Mouse (Mus musculus) liver, postnatal 0 days (tissue): ENCODE measurements around the gene Pde4b. TPM values are rescaled to one million over a fixed set of nuclear protein-coding genes. Genes with fewer than 3 reads are reported as not detected.

Experiments
- ATAC-seq: fragments of 200-750 bp; cut with Nextera tagmentation; 2 replicates; pipeline ENCODE4 v1.8.0; 2017; ENCODE audit warnings: mild to moderate bottlenecking, moderate library complexity
- DNase-seq: peaks from one replicate; pipeline ENCODE4 v3.0.0-alpha.2; 2016
- H3K27ac ChIP-seq: fragments of 300-500 bp; sonication (generic); 2 replicates; pipeline ENCODE4 v1.5.1; 2014; ENCODE audit warnings: antibody characterized with exemption, moderate library complexity, mild to moderate bottlenecking, low read depth
- H3K27me3 ChIP-seq: fragments of 300-500 bp; sonication (generic); 2 replicates; pipeline ENCODE4 v1.6.1; 2014; ENCODE audit warnings: low read length, control low read depth, mixed read lengths; ENCODE audit not compliant: insufficient read depth
- H3K36me3 ChIP-seq: fragments of 300-500 bp; sonication (generic); replicated peaks from 2 replicates; pipeline ENCODE4 v1.6.1; 2014; ENCODE audit warnings: mild to moderate bottlenecking, control low read depth, low read length, moderate library complexity, mixed read lengths; ENCODE audit not compliant: insufficient read depth
- H3K4me1 ChIP-seq: fragments of 300-500 bp; sonication (generic); 2 replicates; pipeline ENCODE4 v1.6.1; 2014; ENCODE audit warnings: antibody characterized with exemption, mild to moderate bottlenecking, control low read depth; ENCODE audit not compliant: insufficient read depth
- H3K4me2 ChIP-seq: fragments of 300-500 bp; sonication (generic); 2 replicates; pipeline ENCODE4 v1.6.1; 2014; ENCODE audit warnings: low read depth, mild to moderate bottlenecking, low read length, moderate library complexity, mixed read lengths
- H3K4me3 ChIP-seq: fragments of 300-500 bp; sonication (generic); 2 replicates; pipeline ENCODE4 v1.5.1; 2014; ENCODE audit warnings: low read depth, low read length
- H3K9ac ChIP-seq: fragments of 300-500 bp; sonication (generic); replicated peaks from 2 replicates; pipeline ENCODE4 v1.6.1; 2014; ENCODE audit warnings: mild to moderate bottlenecking, moderate library complexity
- H3K9me3 ChIP-seq: fragments of 300-500 bp; sonication (generic); 2 replicates; pipeline ENCODE4 v1.6.1; 2016; ENCODE audit warnings: mild to moderate bottlenecking, control low read depth, low read length, mixed read lengths
- CTCF ChIP-seq: sonication (generic); IDR thresholded peaks from 2 replicates; pipeline ENCODE4 v1.5.1; 2016; ENCODE audit warnings: antibody characterized with exemption, low read depth
- EP300 ChIP-seq: IDR thresholded peaks from 2 replicates; pipeline ENCODE4 v1.6.1; 2016; ENCODE audit warnings: antibody characterized with exemption, low read depth, mild to moderate bottlenecking
- WGBS: fragments of 180-500 bp; shearing (Covaris S2); extraction: QIAGEN DNeasy Blood & Tissue Kit; methylation state at CpG from one replicate; pipeline ENCODE4 v1.1.7; 2014; ENCODE audit not compliant: insufficient replicate concordance; 5-methylcytosine and 5-hydroxymethylcytosine counted together
- polyA plus RNA-seq: library from polyadenylated mRNA; unstranded; fragments of >200 nt; fragmentation: Nextera tagmentation; extraction: Ambion mirVana; gene quantifications from 2 replicates; pipeline ENCODE4 v1.2.1, GENCODE M21; 2015

The Pde4b gene
- polyA plus RNA-seq, 1 experiment from 2014 or later = 3.7 TPM

DNA sequence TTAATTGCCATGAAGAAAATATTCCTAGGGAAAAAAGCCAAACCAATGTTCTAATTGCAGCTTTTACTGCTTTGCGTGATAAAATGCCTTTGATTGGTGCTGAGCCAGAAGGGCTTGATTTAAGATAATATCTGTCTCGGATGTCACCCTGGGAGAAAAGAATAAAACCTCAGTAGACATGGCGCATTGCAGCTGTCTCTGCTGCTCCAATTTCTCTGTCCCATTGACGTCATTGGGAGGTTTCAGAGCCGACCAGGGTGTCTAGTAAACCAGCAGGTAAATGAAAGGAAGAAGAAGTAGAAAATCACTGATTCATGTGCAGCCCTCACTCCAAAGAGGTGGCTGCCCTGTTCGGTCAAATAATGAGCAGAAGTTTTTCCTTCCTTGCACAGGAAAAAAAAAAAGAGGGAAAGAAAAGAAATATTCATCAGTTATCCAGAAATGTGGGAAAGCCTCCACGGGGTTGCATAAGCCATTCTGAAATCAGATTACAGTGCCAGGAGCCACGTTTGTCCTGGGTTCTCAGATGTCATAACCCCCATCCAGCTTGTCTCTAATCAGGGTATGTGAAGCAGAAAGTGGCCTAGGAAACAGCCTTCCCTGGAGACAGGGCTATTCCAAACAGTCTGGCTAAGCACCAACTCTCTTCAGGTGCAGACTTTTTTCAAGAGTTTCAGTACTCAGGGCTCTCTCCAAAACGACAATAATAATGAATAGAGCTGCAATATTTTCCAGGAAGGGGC is 344.9 kb downstream of the Pde4b start:
- DNase-seq (no peak), ATAC-seq (no peak)
- 50% methylated on average over 9 of the region's 9 CpGs for WGBS
- no peaks in the 10 kb centered on the region for H3K36me3 ChIP-seq
- H3K9ac ChIP-seq = no peak overlapping the region
- H3K9me3 ChIP-seq = no peaks in the 10 kb centered on the region
- H3K27ac ChIP-seq = no peak overlapping the region
- H3K4me2 ChIP-seq = no peak overlapping the region
- no peaks in the 10 kb centered on the region for H3K4me1 ChIP-seq
- H3K27me3 ChIP-seq = no peaks in the 10 kb centered on the region
- TF ChIP-seq EP300 = no peak
- no peak for TF ChIP-seq CTCF
- no peak overlapping the region for H3K4me3 ChIP-seq

DNA sequence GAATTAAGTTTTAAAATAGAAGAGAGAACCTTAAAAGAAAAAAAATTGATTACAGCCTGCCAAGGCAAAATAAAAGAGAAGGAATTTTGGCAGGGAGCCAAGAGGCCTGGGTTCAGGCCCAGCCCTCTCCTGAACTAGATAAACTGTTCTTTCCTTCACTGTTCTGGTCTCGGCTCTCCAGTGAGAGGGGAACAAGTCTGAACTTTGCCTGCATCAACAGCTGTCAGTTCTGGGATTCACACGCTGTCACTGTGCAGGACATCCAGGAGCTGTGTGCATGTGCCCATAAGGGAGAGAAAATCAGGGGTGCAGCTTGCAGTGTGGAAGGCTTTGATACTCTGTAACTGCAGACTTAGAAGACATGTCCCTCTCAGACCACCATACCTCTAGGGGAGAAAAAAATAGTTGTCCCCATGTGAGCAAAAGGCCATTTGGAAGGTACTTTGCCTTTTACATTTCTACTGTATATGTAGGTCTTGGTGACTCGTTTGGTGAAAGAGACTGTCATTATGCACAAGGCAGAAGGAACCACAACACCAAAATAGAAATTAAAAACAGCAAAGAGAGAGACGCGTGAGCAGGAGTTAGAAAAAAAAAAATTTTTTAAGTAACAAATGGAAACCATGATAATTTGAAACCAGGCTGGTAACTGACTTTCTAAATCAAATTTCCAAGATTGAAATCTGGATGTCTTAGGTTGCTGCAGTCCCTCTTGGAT is 352.2 kb downstream of the Pde4b start:
- Histone ChIP-seq H3K4me3 (no peak overlapping the region), H3K4me1 (no peaks in the 10 kb centered on the region), H3K27ac (no peak overlapping the region), H3K9ac (no peak overlapping the region), H3K36me3 (no peaks in the 10 kb centered on the region), H3K9me3 (no peaks in the 10 kb centered on the region), H3K27me3 (no peaks in the 10 kb centered on the region), H3K4me2 (no peak overlapping the region)
- no peak for DNase-seq
- WGBS = 67% methylated on average over 5 of the region's 5 CpGs
- no peak for ATAC-seq
- no peak for TF ChIP-seq CTCF
- no peak for TF ChIP-seq EP300

DNA sequence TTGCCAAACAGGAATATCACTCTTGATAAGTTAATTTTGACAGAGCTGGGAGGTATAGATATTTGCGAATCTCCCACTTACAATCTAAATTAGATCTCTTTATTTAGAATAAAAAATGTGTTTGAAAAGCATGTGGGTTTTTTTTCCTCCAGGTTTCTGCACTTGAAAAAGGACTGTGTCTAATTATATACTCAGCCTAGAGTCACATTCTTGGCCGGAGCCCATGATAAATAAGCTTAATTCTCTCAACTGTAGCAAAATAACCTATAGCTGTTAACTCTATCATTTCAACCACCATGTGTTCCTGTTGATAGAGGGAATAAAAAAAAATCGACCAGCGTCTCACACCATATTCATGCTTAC is 352.8 kb downstream of the Pde4b start:
- no peak overlapping the region for H3K4me2 ChIP-seq
- DNase-seq (no peak), ATAC-seq (no peak)
- no peak for TF ChIP-seq CTCF
- TF ChIP-seq EP300 = no peak
- no peaks in the 10 kb centered on the region for H3K27me3 ChIP-seq
- no peaks in the 10 kb centered on the region for H3K4me1 ChIP-seq
- no peak overlapping the region for H3K9ac ChIP-seq
- WGBS = 74% methylated on average over 4 of the region's 4 CpGs
- H3K4me3 ChIP-seq = no peak overlapping the region
- no peaks in the 10 kb centered on the region for H3K36me3 ChIP-seq
- H3K27ac ChIP-seq = no peak overlapping the region
- no peaks in the 10 kb centered on the region for H3K9me3 ChIP-seq

DNA sequence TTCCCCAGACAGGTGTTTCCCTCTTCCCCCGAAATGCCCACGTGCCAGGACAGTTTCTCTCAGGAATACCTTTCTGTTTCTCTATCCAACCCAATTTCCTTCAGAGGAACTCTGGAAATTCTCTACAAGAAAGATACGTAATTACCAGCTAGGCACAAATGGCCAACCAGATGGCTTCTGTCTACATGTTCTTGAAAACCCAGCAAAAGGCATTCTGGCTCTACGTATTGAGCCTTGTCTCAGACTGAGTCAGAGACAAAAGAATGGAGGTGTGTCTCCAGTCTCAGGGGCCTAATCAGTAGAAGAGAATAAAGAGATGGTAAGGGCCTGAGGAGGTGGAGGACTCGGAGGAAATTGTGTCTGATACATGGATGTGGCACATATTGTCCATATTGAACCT is 356.2 kb downstream of the Pde4b start:
- Histone ChIP-seq H3K4me2 (no peak overlapping the region), H3K4me3 (no peak overlapping the region), H3K36me3 (no peaks in the 10 kb centered on the region), H3K9me3 (no peaks in the 10 kb centered on the region), H3K4me1 (no peaks in the 10 kb centered on the region), H3K27ac (no peak overlapping the region), H3K27me3 (no peaks in the 10 kb centered on the region), H3K9ac (no peak overlapping the region)
- 64% methylated on average over 5 of the region's 5 CpGs for WGBS
- no peak for ATAC-seq
- no peak for TF ChIP-seq EP300
- no peak for TF ChIP-seq CTCF
- no peak for DNase-seq

DNA sequence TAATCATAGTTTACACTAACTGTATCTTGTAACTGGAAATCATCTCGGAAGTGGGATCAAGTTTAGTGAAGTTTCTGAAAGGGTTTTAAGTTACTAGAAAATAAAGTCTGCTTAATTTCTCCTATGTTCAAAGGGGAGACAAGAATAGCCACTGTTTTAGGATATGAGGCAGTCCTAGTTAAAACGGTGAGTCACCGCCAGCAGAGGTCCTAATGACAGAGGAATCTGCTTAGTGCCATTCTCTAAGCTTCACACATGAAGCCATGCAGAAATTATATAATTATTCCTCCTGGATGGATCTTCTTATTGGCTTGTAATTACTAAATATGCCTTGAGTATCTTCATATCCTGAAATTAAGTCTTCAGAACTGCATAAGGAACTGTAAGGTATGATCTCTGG is 357.2 kb downstream of the Pde4b start:
- no peaks in the 10 kb centered on the region for H3K9me3 ChIP-seq
- H3K4me2 ChIP-seq = no peak overlapping the region
- no peaks in the 10 kb centered on the region for H3K4me1 ChIP-seq
- H3K27ac ChIP-seq = no peak overlapping the region
- DNase-seq = no peak
- H3K27me3 ChIP-seq = no peaks in the 10 kb centered on the region
- ATAC-seq = no peak
- H3K4me3 ChIP-seq = no peak overlapping the region
- 82% methylated on average over 3 of the region's 3 CpGs for WGBS
- H3K9ac ChIP-seq = no peak overlapping the region
- no peaks in the 10 kb centered on the region for H3K36me3 ChIP-seq
- no peak for TF ChIP-seq EP300
- TF ChIP-seq CTCF = no peak

DNA sequence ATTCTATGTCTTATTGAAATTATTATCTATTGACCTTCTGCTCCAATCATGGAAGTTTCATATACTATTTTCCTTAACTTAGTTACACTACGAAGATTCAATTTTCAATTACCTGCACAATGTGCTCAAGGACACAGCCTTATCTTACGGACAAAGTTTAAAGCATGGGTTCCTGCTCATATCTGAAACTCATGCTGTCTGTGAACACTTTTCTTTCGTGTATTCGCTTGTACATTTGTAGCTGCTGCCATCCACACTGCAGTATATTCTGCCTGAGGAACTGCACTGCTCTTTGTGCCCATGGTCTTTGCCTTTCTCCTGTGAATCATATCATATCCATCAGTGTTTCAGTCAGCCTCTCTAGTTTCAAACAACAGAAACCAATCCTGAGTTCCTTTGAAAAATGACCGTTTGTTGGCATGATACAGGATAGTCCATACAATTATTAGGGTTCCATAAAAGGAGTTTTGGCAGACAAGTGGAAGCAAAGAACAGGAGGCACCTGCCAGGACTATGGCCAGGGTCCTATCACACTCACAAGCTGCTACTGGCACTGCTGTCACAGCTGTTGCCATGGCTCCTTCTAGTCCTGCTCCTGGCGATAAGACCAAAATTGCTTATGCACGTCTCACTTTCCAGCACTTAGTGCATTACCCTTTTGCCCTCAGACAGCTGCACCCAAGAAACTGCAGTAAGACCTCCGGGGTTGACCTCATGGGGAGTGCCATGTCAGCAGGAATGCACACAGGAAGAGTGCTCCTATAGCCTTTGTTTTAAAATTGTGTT is 359.0 kb downstream of the Pde4b start:
- H3K36me3 ChIP-seq = no peaks in the 10 kb centered on the region
- H3K9ac ChIP-seq = no peak overlapping the region
- WGBS = 75% methylated on average over 8 of the region's 8 CpGs
- TF ChIP-seq CTCF = no peak
- TF ChIP-seq EP300 = no peak
- H3K4me3 ChIP-seq = no peak overlapping the region
- H3K4me1 ChIP-seq = no peaks in the 10 kb centered on the region
- H3K27me3 ChIP-seq = no peaks in the 10 kb centered on the region
- no peak for ATAC-seq
- no peaks in the 10 kb centered on the region for H3K9me3 ChIP-seq
- H3K27ac ChIP-seq = no peak overlapping the region
- DNase-seq = no peak
- no peak overlapping the region for H3K4me2 ChIP-seq
